Mouse (Mus musculus) embryo, embryonic 10.5 days (tissue): Measurements from ENCODE around the gene Hist1h3e.

Experiments
- DNase-seq: peaks from one replicate; pipeline ENCODE4 v3.0.0-alpha.2; 2015; ENCODE audit warnings: low spot score

Gene Hist1h3e

DNA sequence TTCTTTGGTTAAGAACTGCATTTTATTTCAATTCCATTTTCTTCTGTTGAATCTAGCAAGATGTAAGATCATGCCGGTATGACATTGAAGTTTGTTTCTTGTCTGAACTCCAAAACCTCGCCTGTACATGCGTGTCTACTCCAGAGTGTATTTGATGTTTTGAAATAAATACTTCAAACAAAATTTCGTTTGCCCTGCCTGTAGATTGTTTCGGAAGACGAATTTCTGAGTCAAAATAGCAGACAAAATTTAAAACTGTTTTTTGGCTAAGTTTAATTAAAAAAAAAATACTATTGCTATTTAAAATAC is 43.9 kb downstream of the Hist1h3e start:
- no peak for DNase-seq

DNA sequence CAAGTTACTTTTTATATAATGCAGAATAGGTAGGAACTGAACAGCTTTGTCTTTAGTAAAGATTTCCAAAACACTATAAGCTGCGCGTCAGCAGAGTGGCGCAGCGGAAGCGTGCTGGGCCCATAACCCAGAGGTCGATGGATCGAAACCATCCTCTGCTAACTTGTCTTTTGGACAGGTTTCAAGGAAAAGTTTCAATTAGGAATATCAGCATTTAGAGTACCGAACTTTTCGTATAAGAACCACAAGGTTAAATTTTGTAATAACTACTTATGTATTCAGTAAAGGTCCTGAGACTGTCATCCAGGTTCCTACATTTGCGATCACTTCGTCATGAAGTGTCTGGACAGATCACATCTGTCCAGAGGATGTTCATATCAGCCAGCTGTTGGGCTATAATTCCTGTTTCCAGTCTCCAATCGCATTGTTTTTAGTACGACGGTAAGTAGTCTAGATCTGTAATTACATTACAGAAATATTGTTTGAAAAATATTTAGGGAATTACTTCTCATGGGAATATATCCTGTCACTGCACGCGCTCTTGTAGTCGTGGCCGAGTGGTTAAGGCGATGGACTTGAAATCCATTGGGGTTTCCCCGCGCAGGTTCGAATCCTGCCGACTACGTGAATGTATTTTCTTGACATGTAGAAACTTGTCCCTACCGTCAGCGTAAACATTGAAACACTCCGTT is 44.4 kb downstream of the Hist1h3e start:
- DNase-seq, result peak; percentile 93

DNA sequence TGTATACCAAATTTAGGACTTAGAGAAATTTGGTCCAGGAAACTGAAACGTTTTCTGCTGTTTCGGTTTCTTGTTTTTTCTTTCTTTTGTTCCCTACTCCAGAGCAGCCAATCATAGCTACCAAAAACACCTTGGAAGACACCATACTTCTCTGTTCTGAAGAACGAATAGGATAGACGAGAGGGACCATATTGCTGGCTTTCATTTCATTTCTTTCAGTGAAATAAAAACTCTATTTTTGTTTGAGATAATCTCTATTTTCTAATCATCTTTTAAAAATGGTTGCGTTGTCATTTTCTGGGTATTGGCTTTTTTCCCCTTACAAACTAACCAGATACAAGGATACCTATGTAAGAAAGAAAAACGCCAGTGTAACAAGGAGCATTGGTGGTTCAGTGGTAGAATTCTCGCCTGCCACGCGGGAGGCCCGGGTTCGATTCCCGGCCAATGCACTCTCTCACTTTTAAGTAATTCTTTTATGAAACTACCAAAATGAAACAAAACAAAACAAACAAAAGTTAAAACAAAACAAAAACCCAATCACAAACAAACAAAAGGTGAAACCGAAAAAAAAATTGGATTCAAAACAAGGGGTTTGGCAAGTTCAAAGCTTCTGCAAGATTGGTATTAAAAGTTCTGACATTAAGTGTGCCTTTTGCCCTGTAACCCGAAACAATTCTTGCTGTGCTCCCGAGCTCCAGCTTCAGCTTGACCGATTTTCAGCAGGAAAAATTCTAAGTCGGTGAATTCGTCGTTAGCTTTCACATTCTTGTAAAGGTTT is 45.2 kb downstream of the Hist1h3e start:
- peak; percentile 90 for DNase-seq

DNA sequence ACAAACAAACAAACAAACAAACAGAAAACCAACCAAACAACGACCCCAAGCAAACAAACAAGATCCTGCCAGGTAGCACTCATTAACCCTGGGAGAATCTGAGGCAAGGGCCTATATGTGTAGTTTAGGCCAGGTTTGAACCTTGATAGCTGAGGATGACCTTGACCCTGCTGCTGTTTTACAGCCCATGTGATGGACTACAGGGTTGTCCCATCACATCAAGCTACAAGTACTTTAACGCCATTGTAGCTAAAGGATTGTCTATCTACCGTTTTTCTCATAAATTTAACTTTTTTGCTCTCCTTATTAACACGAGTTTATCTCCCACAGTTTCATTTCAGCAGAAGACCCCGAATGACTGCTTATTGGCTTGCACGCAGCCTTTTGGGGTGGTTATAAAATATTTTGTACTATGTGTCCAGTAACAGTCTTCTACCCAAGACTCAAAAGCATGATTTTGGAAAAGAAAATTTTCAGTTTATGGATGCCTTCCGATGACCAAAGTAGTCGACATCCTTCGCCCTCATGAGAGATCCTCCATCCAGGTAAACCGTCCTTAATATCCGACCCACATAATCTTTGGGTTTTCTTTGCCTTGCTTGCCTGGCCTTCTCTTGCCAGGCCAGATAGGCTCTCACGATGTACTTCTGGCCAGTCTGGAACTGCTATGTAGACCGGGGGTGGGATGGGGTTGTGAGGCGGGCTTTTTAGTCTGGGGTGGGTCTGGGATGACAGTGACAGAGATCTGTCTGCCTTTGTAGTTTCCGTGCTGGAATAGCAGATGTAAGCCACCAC is 46.1 kb downstream of the Hist1h3e start:
- DNase-seq, result peak; percentile 52

DNA sequence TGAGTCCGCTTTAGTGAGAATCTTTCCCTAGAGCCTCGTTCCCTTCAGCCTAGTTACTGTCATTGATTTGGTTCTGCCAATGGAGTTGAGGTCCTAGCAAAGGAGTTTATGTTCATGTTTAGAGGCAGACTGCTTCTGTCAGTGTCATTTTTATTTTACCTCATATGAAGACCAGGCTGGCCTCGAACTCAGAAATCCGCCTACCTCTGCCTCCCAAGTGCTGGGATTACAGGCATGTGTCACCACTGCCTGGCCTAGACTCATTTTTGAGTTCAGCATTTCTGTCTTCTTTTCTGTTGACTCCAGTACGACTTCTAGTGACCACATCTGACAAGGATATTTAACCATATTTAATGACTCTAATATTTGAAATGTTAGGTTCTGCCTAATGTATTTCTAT is 46.9 kb downstream of the Hist1h3e start:
- no peak for DNase-seq

DNA sequence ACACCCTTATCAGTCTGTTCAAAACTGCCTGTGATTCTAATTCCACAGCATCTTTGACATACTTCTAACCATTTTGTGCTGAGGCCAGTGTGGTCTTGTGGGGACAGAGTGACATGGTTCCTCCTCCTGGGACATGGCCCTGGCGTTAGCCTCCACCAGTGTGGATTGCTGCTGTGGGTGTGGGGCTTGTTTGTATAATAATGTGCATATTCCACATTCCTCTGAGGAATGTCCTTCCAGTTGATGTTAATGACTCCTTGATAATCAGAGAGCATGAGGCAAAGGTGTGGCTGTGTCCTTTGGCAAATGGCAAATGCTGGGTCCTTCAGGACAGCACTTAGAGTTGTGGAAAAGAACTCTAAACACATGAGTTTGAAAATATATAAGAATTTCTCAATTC is 48.7 kb downstream of the Hist1h3e start:
- DNase-seq, result no peak
